Mouse (Mus musculus) kidney, adult 2 months (tissue): ENCODE data around the gene Supt6. TPM values are rescaled to one million over a fixed set of nuclear protein-coding genes. Genes with fewer than 3 reads are reported as not detected.
"Not testable (repeated sequence)": the region's sequence is repeated elsewhere in the genome, so short reads cannot be mapped to it uniquely, and the experiment has no call there.

ENCODE experiments used
- DNase-seq: peaks from one replicate; pipeline ENCODE4 v3.0.0; 2021
- H3K27ac ChIP-seq: fragments of 200-500 bp; 2 replicates; pipeline ENCODE4 v1.5.1; 2012; ENCODE audit warnings: low read depth, low read length, control low read depth, inconsistent platforms; ENCODE audit not compliant: insufficient read depth
- H3K27me3 ChIP-seq: fragments of 200-500 bp; replicated peaks from 2 replicates; pipeline ENCODE4 v1.6.1; 2012; ENCODE audit warnings: mild to moderate bottlenecking, moderate library complexity, low read length, inconsistent platforms; ENCODE audit not compliant: control insufficient read depth, insufficient read depth
- H3K36me3 ChIP-seq: fragments of 200-500 bp; 2 replicates; pipeline ENCODE4 v1.6.1; 2012; ENCODE audit warnings: mild to moderate bottlenecking, moderate library complexity, low read length, inconsistent platforms; ENCODE audit not compliant: control insufficient read depth, insufficient read depth
- H3K4me1 ChIP-seq: fragments of 200-500 bp; 2 replicates; pipeline ENCODE4 v1.6.1; 2011; ENCODE audit warnings: low read length; ENCODE audit not compliant: control insufficient read depth, insufficient read depth
- H3K4me3 ChIP-seq: fragments of 200-500 bp; 2 replicates; pipeline ENCODE4 v1.5.1; 2011; ENCODE audit warnings: mild to moderate bottlenecking, low read depth, low read length, control low read depth; ENCODE audit not compliant: insufficient read depth
- CTCF ChIP-seq: fragments of 200-500 bp; conservative IDR thresholded peaks from 2 replicates; pipeline ENCODE4 v1.5.1; 2011; ENCODE audit warnings: low read depth, mild to moderate bottlenecking, control low read depth, low read length, moderate library complexity, mixed read lengths; ENCODE audit not compliant: insufficient read depth, insufficient read length
- POLR2A ChIP-seq: fragments of 200-500 bp; IDR thresholded peaks from one replicate; pipeline ENCODE4 v1.6.1; 2011; ENCODE audit warnings: low read depth, low read length, control low read depth
- WGBS: fragments of 180-500 bp; shearing (Covaris S2); methylation state at CpG from one replicate; pipeline ENCODE4 v1.1.7; 2018; 5-methylcytosine and 5-hydroxymethylcytosine counted together
- polyA plus RNA-seq: library from polyadenylated mRNA; depleted of rRNA; stranded (reverse); fragments of >200 nt; gene quantifications from 2 replicates; pipeline ENCODE4 v1.2.3, GENCODE M21; 2012

Supt6 gene
- polyA plus RNA-seq, 1 experiment = 20.7 TPM

DNA sequence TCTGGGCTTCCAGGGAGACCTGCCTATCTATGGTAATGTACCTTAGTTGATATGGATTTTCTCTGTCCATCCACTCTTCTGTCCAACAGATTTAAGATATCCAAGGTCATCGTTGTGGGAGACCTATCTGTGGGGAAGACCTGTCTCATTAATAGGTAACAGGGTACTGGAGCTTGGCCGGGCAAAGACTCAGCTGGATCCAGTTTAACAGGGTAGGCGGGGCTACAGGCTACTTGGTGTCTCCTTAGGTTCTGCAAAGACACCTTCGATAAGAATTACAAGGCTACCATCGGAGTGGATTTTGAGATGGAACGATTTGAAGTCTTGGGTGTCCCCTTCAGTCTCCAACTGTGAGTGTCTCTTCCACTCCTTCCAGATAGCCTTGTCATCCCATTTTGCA is 55.7 kb downstream of the Supt6 start:
- peak overlapping the region; percentile 87 for H3K4me3 ChIP-seq
- no peaks in the 10 kb centered on the region for H3K36me3 ChIP-seq
- peak overlapping the region; percentile 90 for H3K27ac ChIP-seq
- peaks cover 16% of the 10 kb centered on the region for H3K4me1 ChIP-seq
- WGBS = 32% methylated on average over 6 of the region's 6 CpGs
- DNase-seq = peak; percentile 92
- TF ChIP-seq CTCF (no peak), POLR2A (no peak)
- no peaks in the 10 kb centered on the region for H3K27me3 ChIP-seq

DNA sequence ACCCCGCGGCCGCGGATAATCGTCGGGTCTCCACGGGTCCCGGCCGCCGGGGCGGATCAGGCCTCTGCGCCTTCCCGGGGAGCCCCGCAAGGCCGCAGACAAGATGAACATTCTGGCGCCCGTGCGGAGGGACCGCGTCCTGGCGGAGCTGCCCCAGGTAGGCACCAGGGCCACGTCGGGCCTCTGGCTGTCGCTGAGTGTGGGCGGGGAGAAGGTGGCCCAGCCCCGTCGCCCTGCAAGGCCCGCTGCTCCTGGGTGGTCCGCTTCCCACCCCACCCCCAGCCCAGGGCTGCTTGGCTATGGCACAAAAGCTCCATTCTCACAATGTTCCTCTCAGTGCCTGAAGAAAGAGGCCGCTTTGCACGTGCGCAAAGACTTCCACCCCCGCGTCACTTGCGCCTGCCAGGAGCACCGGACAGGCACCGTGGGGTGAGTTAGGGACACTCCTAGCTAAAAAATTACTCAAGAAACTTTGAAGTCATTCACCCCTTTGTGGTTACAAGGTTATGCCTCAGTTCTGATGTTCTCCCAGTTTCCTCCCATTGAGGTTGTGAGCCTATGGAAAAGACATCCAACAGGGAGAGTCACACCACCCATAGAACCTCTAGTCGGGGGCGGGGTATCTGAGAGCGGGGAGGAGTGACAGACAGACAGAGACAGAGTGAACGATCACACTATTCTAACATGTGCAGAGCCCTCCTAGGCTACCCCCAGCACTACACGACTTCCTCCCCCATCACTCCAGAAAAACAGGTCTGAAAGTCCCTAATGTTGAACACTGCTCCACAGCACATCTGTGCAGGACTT is 56.4 kb downstream of the Supt6 start:
- 1% methylated on average over 42 of the region's 42 CpGs for WGBS
- H3K27me3 ChIP-seq = no peaks in the 10 kb centered on the region
- H3K4me1 ChIP-seq = peaks cover 13% of the 10 kb centered on the region
- DNase-seq = peak; percentile 85
- H3K4me3 ChIP-seq = peak overlapping the region; percentile 87
- TF ChIP-seq POLR2A (peak; percentile 8), CTCF (no peak)
- no peaks in the 10 kb centered on the region for H3K36me3 ChIP-seq
- H3K27ac ChIP-seq = peak overlapping the region; percentile 90

DNA sequence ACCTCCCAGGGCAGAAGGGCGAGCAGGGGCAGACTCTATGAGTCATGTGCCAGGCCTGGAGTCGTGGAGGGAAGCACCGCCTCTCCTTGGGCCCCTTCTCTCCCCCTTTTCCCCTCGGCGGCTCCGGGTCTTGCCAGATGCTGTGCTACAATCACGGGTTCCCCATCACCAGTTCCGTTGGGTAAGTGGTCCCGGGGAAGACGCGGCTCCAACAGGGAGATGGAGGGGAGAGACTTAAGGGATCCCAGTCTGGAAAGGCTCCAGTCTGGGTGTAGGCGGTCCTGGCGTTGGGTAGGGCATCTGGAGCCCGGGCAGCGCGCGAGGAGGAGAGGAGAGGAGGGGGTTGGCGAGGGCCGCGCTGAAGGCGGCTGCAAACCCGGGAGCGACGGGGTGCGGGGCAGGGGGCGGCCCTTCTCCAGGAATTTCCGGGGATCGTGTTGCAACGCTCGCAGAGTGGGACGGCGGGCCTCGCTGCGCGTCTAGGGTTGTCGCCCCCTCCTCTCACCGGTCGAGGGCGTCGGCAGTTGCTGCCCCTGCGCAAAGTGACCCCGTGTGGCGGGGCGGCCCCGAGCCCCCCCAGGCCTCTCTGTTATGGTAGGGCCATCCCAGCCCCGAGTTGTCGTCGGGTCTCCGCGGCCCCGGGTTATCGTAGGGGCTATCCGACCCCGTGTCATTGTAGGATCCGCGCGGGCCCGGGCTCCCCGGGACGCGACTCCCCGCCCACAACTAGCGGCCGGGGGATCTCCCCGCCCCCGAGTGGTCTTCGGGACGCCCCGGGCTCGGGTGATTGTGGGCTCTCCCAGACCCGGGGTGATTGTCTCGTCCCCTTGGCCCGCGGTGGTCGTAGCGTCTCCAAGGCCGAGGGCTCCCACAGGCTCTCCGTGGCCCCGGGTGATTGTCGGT is 57.2 kb downstream of the Supt6 start, which contains the start of gene Rab34:
Rab34 (plus strand) TSS at position 100 of the 903 bp plus-strand sequence.
- no peaks in the 10 kb centered on the region for H3K36me3 ChIP-seq
- under 1% methylated on average over 78 of the region's 80 CpGs for WGBS
- peak within 1 kb of the TSS; percentile 90 for H3K27ac ChIP-seq
- no peak for TF ChIP-seq POLR2A
- TF ChIP-seq CTCF = no peak
- DNase-seq = peak; percentile 81
- H3K4me1 ChIP-seq = peaks cover 13% of the 10 kb centered on the region
- no peaks in the 10 kb centered on the region for H3K27me3 ChIP-seq
- peak within 1 kb of the TSS; percentile 87 for H3K4me3 ChIP-seq

DNA sequence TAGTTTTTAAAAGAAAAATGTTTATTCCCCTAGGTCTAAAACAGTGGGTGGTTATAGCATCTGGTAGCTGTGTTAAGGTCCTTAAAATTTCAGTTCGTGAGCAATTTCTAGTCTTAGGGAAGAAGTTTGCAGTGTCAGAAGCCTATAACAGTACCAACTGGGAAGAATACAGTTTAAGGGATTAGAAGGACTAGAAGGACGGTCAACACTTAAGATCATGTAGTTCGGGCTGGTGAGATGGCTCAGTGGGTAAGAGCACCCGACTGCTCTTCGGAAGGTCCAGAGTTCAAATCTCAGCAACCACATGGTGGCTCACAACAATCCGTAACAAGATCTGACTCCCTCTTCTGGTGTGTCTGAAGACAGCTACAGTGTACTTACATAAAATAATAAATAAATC is 61.1 kb downstream of the Supt6 start:
- not testable (repeated sequence) for H3K36me3 ChIP-seq, H3K4me1 ChIP-seq, DNase-seq, H3K27ac ChIP-seq, H3K4me3 ChIP-seq, H3K27me3 ChIP-seq
- 78% methylated on average over 6 of the region's 6 CpGs for WGBS

DNA sequence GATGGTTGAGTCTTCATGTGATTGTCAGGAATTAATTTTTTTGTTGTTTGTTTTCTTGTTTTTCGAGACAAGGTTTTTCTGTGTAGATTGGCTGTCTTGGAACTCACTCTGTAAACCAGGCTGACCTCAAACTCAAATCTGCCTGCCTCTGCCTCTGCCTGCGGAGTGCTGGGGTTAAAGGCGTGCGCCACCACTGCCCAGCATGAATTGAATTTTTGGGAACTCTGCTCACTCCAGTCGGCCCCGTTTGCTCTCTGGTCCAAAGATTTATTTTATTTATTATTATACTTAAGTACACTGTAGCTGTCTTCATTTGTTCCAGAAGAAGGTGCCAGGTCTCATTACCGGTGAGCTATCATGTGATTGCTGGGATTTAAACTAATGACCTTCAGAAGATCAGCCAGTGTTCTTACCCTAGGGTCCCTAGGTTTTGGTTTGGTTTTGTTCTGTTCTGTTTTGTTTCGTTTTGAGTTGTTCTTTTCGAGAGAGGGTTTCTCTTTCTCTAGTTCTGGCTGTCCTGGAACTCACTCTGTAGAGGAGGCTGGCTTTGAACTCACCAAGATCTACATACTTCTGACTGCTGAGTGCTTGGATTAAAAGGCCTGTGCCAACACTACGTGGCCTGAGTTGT is 61.8 kb downstream of the Supt6 start:
- H3K4me1 ChIP-seq = peaks cover 12% of the 10 kb centered on the region; the same call in 1 of the 2 replicates
- TF ChIP-seq POLR2A = no peak
- no peak for TF ChIP-seq CTCF
- H3K27ac ChIP-seq = 0 out of 2 replicates have a peak overlapping the region, but pooled peaks have one; percentile 28
- H3K4me3 ChIP-seq = no peak overlapping the region
- no peak for DNase-seq
- H3K36me3 ChIP-seq = peaks cover 4% of the 10 kb centered on the region; the same call in 1 of the 2 replicates
- 49% methylated on average over 10 of the region's 10 CpGs for WGBS
- H3K27me3 ChIP-seq = no peaks in the 10 kb centered on the region

DNA sequence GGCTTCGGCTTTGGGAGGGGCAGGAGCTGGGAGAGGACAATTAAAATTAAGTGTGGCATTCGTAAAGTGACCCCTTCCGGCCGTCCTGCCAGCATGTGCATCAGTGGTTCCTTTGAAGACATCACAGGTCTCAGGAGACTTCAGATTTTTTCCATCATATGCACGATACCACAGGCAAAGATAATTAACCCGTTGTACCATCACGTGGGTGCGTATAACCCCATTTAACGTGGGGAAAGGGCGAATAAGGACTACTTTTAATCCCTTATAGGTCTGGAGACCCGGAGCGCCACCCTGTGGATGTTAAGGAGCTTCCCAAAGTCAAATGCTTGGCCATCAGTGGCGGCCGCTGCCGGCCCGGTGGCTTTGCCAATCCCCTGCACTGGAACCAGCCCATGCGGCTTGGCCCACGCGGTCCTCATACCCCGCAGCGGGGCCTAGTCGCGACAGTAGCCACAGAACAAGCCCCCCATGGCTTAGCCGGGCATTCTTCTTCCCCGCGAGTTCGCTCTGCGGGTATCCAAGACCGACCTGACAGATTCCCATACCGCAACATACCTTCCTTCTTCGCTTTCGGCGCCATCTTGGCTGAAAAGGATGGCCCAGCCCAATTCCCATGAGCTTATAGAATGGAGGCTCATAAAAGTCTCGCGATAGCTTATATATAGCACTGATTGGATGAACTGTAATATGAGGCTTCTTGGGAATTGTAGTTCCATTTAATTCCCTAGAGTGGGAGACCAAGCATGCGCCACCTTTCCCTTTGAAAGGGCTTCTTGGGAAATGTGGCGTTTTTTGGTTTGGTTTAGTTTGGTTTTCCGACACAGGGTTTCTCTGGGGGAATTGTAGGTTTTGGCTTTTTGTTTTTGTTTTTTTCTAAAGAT is 62.6 kb downstream of the Supt6 start, which contains the start of gene Rpl23a:
Rpl23a (minus strand) TSS at position 624 of the 884 bp plus-strand sequence.
- peak within 1 kb of the TSS; percentile 100 for H3K4me3 ChIP-seq
- H3K4me1 ChIP-seq = peaks cover 12% of the 10 kb centered on the region; the same call in 1 of the 2 replicates
- peak within 1 kb of the TSS; percentile 95 for H3K27ac ChIP-seq
- H3K27me3 ChIP-seq = no peaks in the 10 kb centered on the region
- DNase-seq = peak; percentile 94
- under 1% methylated on average over 38 of the region's 38 CpGs for WGBS
- TF ChIP-seq POLR2A (peak; percentile 80), CTCF (peak; percentile 23; the same call in 1 of the 2 replicates)
- H3K36me3 ChIP-seq = peaks cover 4% of the 10 kb centered on the region; the same call in 1 of the 2 replicates
